Mouse (Mus musculus) right cerebral cortex, postnatal 14 days (tissue): ENCODE data around the gene Focad.

ENCODE experiments used
- DNase-seq: peaks from one replicate; pipeline ENCODE4 v3.0.0; 2022

Gene Focad

DNA sequence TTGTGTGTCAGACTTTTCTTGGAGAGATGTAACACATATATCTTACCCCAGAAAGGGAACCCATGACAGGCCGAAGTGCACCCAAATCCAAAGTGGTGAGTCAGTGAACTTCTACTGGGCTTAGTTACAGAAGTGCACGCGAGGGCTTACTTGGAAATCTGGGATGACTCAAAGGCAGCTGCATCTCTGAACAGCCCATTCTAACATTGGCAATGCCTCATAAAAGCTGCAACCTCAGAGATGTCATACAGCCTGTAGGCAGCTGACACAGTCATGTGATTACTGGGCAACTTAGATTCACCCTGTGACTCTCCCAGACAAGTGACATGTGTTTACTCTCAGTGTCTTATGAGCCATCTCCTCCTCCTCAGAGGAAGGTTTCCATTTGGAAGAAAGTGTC, 119.5 kb downstream of the Focad start:
- no peak for DNase-seq

- DNase-seq: no peak
These were observed 123.9 kb downstream of the Focad start for GRCm38 (mm10) chr4:88218286-88218685.

- DNase-seq: no peak
These were observed 124.4 kb downstream of the Focad start for GRCm38 (mm10) chr4:88218797-88219196.

DNA sequence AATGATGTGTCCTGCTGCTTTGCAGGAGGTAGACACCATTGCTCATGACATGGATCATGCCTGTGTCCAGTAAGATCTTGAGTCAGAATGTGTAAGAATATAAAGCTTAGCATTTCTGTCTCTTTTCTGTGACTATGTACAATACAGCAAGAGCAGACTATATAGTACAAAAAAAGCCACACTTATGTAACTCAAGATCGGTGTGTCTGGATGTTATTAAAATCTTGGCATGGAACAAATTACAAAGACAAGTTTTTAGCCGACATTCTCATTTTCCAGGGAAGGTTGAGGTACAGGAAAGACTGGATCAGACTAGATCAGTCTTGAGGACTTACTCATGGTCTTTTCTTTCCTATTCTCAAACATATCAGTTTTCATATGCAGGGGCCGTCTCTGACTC, 136.9 kb downstream of the Focad start:
- no peak for DNase-seq

GRCm38 (mm10) chr4:88235941-88236340, 141.5 kb downstream of the Focad start:
- DNase-seq: no peak

DNA sequence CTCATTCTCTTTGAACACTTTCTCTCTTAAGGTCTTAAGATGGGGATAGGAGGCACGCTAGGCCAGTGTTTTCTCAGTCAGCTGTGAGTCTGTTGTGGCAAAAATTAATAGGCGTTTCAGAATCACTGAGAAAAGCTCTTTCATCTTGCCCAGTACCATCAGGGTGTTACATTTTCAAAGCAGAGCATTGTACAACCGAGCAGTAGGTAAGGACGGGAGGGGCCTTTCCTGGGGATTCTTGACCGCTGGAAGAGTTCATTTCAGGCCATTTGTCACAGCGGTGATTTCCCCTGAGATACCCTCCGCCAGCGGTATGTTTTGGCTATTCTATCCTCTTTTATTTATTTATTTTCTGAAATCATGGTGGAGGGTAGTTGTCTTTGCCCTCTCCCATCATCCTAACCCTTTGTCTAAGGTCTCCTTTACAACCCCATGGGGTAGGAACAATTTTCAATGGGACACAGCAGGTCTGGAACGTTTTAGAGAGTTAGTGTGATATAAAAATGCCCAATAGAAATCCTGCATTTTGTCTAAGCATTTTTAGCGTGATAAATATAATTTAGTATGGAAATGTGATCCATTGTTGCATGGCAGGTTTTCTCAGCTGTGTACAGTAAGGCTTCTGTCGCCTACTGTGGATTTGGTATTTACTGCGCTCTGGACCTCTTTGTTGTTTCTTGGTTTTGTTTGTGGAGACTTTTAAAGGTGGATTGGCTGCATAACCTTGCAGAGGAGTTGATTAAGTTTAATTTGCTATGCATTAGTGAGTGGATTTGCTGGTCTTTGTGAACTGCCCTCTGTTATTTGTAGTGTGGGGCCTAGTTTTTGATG, 142.7 kb downstream of the Focad start:
- DNase-seq: no peak

GRCm38 (mm10) chr4:88238351-88238750, 143.9 kb downstream of the Focad start:
- no peak for DNase-seq

DNA sequence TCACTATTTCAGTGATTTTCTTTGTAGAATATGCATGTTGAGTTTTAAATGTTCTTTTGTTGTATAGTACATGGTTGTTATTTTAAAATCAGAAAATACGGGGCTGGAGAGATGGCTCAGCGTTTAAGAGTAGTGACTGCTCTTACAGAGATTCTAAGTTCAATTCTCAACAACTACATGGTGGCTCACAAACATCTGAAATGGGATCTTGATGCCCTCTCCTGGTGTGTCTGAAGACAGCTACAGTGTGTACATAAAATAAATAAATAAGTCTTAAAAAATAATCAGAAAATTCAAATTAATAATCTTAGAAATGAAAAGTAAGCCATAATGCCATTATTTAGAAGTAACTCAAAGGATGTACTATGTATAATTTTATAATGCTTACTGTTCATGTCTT, 149.4 kb downstream of the Focad start:
- DNase-seq: no peak

GRCm38 (mm10) chr4:88245494-88245893, 151.1 kb downstream of the Focad start:
- no peak for DNase-seq

DNA sequence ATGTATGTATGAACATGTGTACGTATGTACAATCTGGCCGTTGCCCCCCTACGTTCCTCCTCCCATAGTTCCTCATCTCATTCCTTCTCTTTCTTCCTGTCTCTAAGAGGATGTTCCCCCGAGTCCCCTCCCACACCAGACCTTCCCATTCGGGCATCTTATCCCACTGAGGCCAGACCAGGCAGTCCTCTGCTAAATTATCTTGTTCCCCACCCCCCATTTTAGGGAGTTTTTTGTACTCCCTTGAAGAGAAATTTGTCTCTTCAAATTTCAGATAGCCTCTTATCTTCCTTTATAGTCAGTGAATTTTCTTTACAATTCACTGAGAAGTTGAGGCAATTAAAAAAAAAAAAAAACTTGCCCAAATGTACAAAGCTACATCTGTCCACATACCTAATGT, 166.9 kb downstream of the Focad start:
- no peak for DNase-seq

- DNase-seq: no peak
These were observed 170.1 kb downstream of the Focad start for GRCm38 (mm10) chr4:88264536-88264935.

DNA sequence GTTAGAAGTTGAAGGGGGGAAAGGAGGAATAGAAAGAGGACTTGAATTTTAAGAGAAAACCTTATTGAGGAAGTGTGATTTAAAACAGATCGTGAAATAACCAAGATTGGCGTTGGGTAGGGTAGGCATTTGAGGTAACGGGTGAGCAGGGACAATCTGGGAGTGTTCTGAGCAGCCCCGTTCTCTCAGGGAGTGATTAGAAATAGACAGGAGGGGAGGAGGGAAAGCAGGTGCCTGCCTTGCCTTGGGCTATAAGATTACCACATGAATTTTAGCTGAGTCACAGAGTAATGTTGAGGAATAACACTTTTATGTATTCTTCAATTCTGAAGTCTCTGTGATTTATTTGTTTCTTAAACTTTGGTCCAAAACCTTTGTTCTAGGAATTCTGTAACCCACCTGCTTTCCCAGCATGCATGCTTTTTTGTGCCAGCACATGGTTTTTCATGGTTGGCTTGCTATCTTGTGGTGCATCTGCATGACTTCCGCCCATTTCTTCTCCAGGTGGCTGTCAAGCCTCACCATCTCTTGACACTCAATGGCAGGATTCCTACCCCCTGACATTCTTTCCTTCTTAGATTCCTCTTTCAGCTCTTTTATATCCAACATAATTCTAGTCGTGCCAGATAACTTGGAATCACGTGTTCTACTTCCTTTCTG, 176.1 kb downstream of the Focad start:
- DNase-seq: no peak

DNA sequence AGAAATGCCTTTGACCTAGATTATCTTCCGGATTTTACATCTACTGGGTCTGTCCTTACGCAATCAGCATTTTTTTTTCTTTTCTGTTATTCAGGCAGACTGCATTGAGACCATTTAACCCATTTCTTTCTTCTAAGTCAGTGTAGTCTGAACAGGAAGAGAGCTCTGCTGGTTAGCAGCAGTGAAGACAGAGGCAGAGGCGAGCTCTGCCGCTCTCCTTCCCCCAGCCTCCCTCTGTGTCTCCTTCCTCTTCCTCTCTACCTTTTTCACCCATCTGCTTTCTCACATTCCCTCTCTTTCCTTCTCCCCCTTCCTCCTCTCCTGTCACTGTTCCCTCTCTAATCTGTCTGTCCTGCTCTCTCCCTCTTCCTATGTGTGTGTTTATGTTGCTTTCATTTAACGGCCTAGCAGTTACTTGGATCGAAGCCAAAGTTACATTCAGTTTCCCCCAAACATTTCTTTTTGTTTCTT, 181.2 kb downstream of the Focad start:
- no peak for DNase-seq

DNA sequence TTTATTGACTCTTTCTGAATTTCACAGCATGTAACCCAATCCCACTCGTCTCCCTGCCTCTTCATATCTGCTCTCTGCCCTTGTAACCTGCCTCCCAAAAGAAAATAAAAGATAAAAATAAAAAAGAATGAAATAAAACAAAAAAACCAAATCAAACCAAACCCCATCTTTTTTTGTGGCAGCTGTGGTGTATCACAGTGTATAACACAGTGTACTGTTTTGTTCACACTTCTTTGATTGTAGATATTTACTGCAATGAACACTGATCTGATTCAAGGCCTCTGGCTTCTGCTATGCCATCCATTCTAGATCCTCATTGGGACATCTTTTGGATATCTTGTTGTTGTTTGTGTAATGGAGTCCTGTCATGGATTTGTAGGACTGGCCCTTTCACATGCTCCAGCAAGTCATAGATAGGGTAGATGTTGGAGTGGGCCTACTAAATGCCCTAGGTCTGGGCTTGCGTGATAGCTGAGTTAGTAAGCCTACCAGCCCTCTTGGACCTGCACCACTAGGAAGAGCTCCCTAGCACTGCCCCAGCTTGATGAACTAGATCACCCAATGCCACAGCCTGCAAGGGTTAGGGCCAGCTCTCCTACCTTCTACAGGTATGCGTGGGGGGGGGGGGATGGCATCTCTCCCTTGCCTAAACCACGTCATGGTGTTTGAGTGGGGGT, 181.8 kb downstream of the Focad start:
- DNase-seq: no peak

DNA sequence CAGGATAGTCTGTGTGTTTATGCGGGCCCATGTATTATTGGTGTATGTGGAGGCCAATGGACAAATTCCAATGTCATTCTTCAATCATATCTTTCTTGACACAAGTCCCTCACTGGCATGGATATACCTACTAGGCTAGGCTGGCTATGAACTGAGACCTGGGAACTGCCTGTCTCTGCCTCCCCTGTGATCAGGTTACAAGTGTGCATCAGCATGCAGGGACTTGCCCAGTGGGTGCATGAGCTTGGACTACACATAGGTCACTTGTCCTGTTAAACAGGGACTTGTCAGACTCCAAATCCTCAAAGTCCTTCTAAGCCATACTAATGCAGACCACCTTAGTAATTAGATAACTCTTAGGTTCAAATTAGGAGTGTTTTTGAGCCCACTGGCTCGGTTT, 184.1 kb downstream of the Focad start:
- no peak for DNase-seq

DNA sequence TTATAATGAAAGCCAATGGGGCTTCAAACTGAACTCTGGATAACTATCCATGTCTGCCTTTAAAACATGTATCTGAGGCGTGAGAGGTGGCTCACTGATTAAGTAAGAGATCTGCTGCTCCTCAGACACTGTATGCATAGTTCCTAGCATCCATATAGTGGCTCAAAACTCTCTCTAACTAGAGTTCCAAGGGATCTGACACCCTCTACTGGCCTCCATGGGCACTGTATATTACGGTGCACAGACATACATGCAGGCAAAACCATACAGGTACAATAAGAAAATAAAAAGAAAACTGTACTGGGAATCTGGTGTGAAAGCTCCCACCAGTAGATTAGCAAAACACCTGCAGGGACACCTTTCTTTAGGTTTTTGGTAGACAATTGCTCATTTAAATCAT, 186.1 kb downstream of the Focad start:
- DNase-seq: no peak

- no peak for DNase-seq
These were observed 201.1 kb downstream of the Focad start for GRCm38 (mm10) chr4:88295537-88295936.

DNA sequence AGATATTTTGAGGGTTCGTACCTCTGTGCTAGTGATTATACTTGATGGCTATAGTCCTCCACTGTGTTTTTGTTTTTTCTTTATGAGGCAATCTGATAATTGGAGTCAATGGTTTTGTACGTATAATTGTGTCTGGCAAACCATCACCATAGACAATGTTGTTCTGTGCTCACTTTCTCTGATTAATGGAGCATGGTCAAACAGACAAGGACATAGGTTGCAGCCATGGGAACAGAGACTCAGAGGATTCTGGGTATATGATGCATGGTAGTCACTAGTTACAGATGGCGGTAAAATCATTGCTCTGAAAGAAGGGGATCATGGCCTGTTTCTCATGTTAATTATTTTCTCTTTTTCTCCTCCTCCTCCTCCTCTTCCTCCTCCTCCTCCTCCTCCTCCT, 205.1 kb downstream of the Focad start:
- no peak for DNase-seq

DNA sequence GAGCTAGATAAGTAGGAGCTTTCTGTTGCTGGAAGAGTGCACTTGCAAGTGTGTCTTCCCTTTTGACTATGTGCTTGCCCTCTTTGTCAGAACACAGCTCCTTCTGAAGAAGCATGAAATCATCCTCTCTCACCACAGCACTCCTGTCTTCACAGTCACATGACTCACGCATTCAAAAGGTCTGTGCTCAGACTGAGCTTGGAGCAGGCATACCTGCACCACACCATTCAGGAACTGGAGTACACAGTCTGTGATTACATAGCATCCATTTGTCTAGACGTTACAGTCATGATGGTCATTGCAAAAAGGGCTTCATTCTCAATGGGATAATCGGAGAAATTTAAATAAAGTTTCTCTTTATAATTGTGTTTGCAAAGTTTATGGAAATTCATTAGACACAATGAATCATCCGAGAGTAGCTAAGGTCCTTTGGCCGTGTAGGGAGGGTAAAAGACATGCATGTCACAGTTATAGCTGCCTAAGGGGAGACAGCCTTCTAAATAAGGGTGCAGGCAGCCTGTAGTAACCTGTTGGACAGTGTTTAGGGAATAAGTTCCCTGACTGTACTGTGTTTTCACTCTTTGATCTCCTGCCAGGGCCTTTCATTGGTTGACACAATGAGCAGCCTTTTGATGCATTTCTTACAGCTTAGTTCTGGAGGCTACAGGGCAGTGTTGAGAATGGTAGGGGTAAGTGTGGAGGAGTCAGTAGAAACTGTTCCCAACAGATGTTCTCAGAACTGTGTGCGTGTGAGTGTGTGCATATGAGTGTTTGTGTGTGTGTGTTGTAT, 206.6 kb downstream of the Focad start:
- no peak for DNase-seq

GRCm38 (mm10) chr4:88302291-88302690, 207.9 kb downstream of the Focad start:
- no peak for DNase-seq

DNA sequence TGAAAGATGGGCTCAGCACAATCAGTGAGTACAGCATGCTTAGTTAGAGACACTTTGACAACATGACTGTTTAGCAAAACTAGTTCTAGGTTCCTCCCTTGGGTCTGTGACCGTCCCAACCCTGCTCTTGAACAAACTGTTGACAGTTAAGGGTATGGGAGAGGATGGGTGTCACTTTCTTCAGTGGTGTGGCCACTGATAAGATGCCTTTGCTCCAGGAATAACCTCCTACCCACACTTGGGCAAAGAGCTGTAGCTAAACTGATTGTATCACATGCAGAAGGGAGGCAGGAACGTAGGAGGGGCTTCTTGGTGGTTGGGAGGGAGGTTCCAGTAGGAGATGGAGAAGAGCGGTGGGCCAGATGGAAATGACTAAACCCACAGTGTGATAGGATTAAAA, 213.3 kb downstream of the Focad start:
- no peak for DNase-seq

GRCm38 (mm10) chr4:88308342-88309116, 214.1 kb downstream of the Focad start:
- DNase-seq: no peak
